Mouse (Mus musculus): ENCODE data around the gene Them7. TPM values are rescaled to one million over a fixed set of nuclear protein-coding genes. Genes with fewer than 3 reads are reported as not detected.
A peak's percentile ranks its signal among the peaks of the same experiment; 100 is the strongest.

The Them7 gene
- total and polyA plus RNA-seq, 2 experiments, result 21.8 to 45.9 TPM

DNA sequence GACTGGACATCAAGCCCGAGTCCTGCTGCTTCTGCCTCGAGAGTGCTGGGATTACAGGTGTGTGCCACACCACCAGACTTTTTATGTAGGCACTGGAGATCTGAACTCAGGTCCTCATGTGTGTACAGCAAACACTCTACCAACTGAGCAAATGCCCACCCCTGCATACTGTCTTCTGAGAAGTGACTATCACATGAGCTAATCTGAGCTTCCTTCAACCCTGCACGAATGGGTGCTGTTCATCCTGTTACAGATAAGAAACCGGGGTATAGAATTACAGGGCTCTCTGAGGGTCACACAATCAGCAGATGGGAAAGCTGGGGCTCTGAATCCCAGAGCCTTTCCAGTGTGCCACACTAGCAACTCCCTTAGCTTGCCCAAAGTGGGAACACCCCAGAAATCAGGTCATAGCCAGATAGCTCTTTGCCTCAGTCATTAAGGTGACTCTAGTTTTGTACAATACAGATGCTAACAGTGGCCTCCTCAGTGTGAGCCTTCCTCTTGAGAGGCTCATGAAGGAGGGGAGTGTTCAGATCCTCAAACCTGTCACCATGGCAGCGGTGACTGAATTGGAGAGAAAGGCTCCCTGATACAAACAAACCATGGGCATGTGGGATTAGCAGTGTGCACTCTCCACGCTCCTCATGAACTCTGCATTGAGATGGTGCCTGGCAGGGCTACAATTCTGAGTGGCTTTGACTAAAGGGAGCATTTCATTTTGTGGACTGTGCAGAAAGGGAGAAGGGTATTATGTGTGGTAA is 166.7 kb downstream of the Them7 start:
- no peaks in the 10 kb centered on the region for H3K79me2 ChIP-seq (ENCODE audit: control insufficient read depth, insufficient read depth, low read length)
- WGBS, result 87% methylated on average over 6 of the region's 6 CpGs
- no peak overlapping the region for H3K27ac ChIP-seq (replicated peaks; ENCODE audit: insufficient read depth, low read depth, low read length)
- H3K9ac ChIP-seq (ENCODE audit: low read depth, low read length), result no peak overlapping the region
- TF ChIP-seq POLR2A (IDR thresholded peaks at IDR 0.05; ENCODE audit: extremely low read depth, insufficient read depth, low read length) (no peak), CTCF (IDR thresholded peaks at IDR 0.05; ENCODE audit: low read depth, low read length) (no peak)
- no peaks in the 10 kb centered on the region for H3K27me3 ChIP-seq (ENCODE audit: control insufficient read depth, insufficient read depth, low read length)
- no peaks in the 10 kb centered on the region for H3K36me3 ChIP-seq (ENCODE audit: control insufficient read depth, insufficient read depth, low read length)
- DNase-seq (ENCODE audit: extremely low read depth, low read depth, low spot score), result no peak
- H3K4me1 ChIP-seq (ENCODE audit: control insufficient read depth, insufficient read depth, low read length), result no peaks in the 10 kb centered on the region
- no peak overlapping the region for H3K4me3 ChIP-seq (ENCODE audit: insufficient read depth, low read depth, low read length)

DNA sequence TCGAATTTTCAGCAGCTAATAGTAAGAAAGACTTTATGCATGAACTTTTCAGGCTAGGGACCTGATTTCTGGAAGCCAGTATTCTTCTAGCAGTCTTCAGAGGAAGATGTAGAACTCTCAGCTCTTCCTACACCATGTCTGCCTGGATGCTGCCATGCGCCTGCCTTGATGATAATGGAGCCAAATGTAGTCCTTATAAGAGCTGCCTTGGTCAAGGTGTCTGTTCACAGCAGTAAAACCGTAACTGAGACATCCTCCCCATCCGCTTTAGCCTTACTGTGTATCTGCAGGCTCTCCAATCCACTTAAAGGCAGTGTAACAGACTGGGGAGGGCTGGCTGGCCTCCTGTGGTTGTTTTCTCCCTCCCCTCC is 167.3 kb downstream of the Them7 start:
- no peak for DNase-seq (ENCODE audit: extremely low read depth, low read depth, low spot score)
- no peak overlapping the region for H3K9ac ChIP-seq (ENCODE audit: low read depth, low read length)
- no peaks in the 10 kb centered on the region for H3K27me3 ChIP-seq (ENCODE audit: control insufficient read depth, insufficient read depth, low read length)
- no peak overlapping the region for H3K4me3 ChIP-seq (ENCODE audit: insufficient read depth, low read depth, low read length)
- no peaks in the 10 kb centered on the region for H3K79me2 ChIP-seq (ENCODE audit: control insufficient read depth, insufficient read depth, low read length)
- H3K4me1 ChIP-seq (ENCODE audit: control insufficient read depth, insufficient read depth, low read length), result no peaks in the 10 kb centered on the region
- TF ChIP-seq POLR2A (IDR thresholded peaks at IDR 0.05; ENCODE audit: extremely low read depth, insufficient read depth, low read length) (no peak), CTCF (IDR thresholded peaks at IDR 0.05; ENCODE audit: low read depth, low read length) (no peak)
- no peaks in the 10 kb centered on the region for H3K36me3 ChIP-seq (ENCODE audit: control insufficient read depth, insufficient read depth, low read length)
- 91% methylated on average over 4 of the region's 4 CpGs for WGBS
- H3K27ac ChIP-seq (replicated peaks; ENCODE audit: insufficient read depth, low read depth, low read length), result no peak overlapping the region

DNA sequence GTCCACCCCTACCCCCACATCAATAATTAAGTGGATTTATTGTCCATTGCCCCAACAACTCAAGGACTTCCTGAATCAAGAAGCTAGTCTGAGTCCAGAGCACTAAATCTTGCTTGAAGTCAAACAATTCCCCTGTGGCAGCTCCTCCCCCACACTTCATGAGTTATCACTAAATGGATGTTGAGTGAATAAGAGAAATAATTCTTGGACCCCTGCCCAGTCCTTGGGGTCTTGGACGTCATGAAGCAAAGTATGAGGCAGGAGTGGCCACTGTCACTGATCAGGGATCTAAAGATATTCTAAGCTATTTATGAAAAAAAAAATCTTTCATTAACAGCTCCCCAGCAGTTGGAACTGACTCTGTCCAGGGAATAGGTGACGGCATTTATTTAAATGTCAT is 168.4 kb downstream of the Them7 start:
- H3K4me1 ChIP-seq (ENCODE audit: control insufficient read depth, insufficient read depth, low read length), result no peaks in the 10 kb centered on the region
- H3K27ac ChIP-seq (replicated peaks; ENCODE audit: insufficient read depth, low read depth, low read length), result no peak overlapping the region
- H3K27me3 ChIP-seq (ENCODE audit: control insufficient read depth, insufficient read depth, low read length), result no peaks in the 10 kb centered on the region
- 76% methylated on average over 2 of the region's 2 CpGs for WGBS
- H3K36me3 ChIP-seq (ENCODE audit: control insufficient read depth, insufficient read depth, low read length), result no peaks in the 10 kb centered on the region
- H3K79me2 ChIP-seq (ENCODE audit: control insufficient read depth, insufficient read depth, low read length), result no peaks in the 10 kb centered on the region
- no peak for TF ChIP-seq CTCF (IDR thresholded peaks at IDR 0.05; ENCODE audit: low read depth, low read length)
- TF ChIP-seq POLR2A (IDR thresholded peaks at IDR 0.05; ENCODE audit: extremely low read depth, insufficient read depth, low read length), result no peak
- DNase-seq (ENCODE audit: extremely low read depth, low read depth, low spot score), result no peak
- H3K9ac ChIP-seq (ENCODE audit: low read depth, low read length), result no peak overlapping the region
- H3K4me3 ChIP-seq (ENCODE audit: insufficient read depth, low read depth, low read length), result no peak overlapping the region

DNA sequence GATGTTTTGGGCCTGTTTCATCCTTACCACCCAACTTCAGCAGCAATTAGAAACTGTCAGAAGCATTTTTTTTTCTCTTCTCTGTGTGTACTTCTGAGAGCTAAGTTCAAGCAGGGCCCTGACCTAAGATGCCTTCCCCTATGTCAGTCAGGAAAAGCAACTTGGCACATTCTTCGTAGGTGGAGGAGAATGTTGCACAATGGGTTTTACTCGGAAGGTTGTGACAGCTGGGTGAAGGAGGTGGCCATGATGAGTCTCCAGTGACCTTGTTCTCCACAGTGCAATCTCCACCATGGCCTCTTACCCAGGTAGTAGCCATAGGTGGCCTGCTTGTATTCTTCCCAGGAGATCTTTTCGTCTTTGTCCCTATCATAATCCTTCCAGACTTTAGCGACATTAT is 170.3 kb downstream of the Them7 start:
- 78% methylated on average over 4 of the region's 4 CpGs for WGBS
- H3K4me1 ChIP-seq (ENCODE audit: control insufficient read depth, insufficient read depth, low read length), result no peaks in the 10 kb centered on the region
- H3K27me3 ChIP-seq (ENCODE audit: control insufficient read depth, insufficient read depth, low read length), result no peaks in the 10 kb centered on the region

DNA sequence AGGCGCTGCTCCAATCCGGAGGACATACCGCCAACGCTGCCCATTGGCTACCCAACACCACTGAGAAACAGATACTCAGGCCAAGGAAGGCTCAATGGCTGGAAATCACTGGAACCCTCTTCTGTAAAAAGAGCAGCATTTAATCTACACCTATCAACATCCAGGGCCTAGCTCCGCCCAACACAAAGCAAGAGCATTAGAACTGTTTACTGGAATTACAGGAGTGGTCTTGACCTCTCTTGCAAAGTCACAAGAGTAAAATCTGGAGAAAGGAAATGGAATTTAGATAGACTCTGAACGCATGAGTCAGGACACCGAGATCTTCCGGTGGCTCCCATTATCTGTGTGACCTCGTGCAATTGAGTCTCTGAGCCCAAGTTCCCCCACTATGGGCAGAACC is 171.9 kb downstream of the Them7 start:
- Histone ChIP-seq H3K4me3 (ENCODE audit: insufficient read depth, low read depth, low read length) (no peak overlapping the region), H3K79me2 (ENCODE audit: control insufficient read depth, insufficient read depth, low read length) (no peaks in the 10 kb centered on the region), H3K4me1 (ENCODE audit: control insufficient read depth, insufficient read depth, low read length) (no peaks in the 10 kb centered on the region), H3K27me3 (ENCODE audit: control insufficient read depth, insufficient read depth, low read length) (no peaks in the 10 kb centered on the region), H3K36me3 (ENCODE audit: control insufficient read depth, insufficient read depth, low read length) (no peaks in the 10 kb centered on the region), H3K27ac (replicated peaks; ENCODE audit: insufficient read depth, low read depth, low read length) (no peak overlapping the region), H3K9ac (ENCODE audit: low read depth, low read length) (no peak overlapping the region)
- TF ChIP-seq POLR2A (IDR thresholded peaks at IDR 0.05; ENCODE audit: extremely low read depth, insufficient read depth, low read length) (no peak), CTCF (IDR thresholded peaks at IDR 0.05; ENCODE audit: low read depth, low read length) (no peak)
- WGBS, result 76% methylated on average over 9 of the region's 9 CpGs
- peak; percentile 9 for DNase-seq (ENCODE audit: extremely low read depth, low read depth, low spot score)

More for the DNA sequence above, 170.3 kb downstream of the Them7 start:
- Histone ChIP-seq H3K4me3 (ENCODE audit: insufficient read depth, low read depth, low read length) (no peak overlapping the region), H3K79me2 (ENCODE audit: control insufficient read depth, insufficient read depth, low read length) (no peaks in the 10 kb centered on the region), H3K27ac (replicated peaks; ENCODE audit: insufficient read depth, low read depth, low read length) (no peak overlapping the region), H3K36me3 (ENCODE audit: control insufficient read depth, insufficient read depth, low read length) (no peaks in the 10 kb centered on the region), H3K9ac (ENCODE audit: low read depth, low read length) (no peak overlapping the region)
- no peak for TF ChIP-seq POLR2A (IDR thresholded peaks at IDR 0.05; ENCODE audit: extremely low read depth, insufficient read depth, low read length)
- TF ChIP-seq CTCF (IDR thresholded peaks at IDR 0.05; ENCODE audit: low read depth, low read length), result no peak
- DNase-seq (ENCODE audit: extremely low read depth, low read depth, low spot score), result no peak

GRCm38 (mm10) chr2:105397446-105398211 is 173.5 kb downstream of the Them7 start:
- Histone ChIP-seq H3K27me3 (ENCODE audit: control insufficient read depth, insufficient read depth, low read length) (no peaks in the 10 kb centered on the region), H3K9ac (ENCODE audit: low read depth, low read length) (no peak overlapping the region; the same call in 1 of the 2 replicates), H3K4me1 (ENCODE audit: control insufficient read depth, insufficient read depth, low read length) (no peaks in the 10 kb centered on the region), H3K27ac (replicated peaks; ENCODE audit: insufficient read depth, low read depth, low read length) (no peak overlapping the region), H3K4me3 (ENCODE audit: insufficient read depth, low read depth, low read length) (no peak overlapping the region), H3K79me2 (ENCODE audit: control insufficient read depth, insufficient read depth, low read length) (no peaks in the 10 kb centered on the region), H3K36me3 (ENCODE audit: control insufficient read depth, insufficient read depth, low read length) (no peaks in the 10 kb centered on the region)
- DNase-seq (ENCODE audit: extremely low read depth, low read depth, low spot score), result no peak
- TF ChIP-seq CTCF (IDR thresholded peaks at IDR 0.05; ENCODE audit: low read depth, low read length), result no peak
- no peak for TF ChIP-seq POLR2A (IDR thresholded peaks at IDR 0.05; ENCODE audit: extremely low read depth, insufficient read depth, low read length)
- 55% methylated on average over 5 of the region's 5 CpGs for WGBS

Measured in liver, adult 2 months (tissue).